Mouse (Mus musculus): ENCODE measurements around the gene Pappa2.

GRCm38 (mm10) chr1:158713301-158714095 is 266.8 kb downstream of the Pappa2 start:
- TF ChIP-seq POLR2A (IDR thresholded peaks at IDR 0.05; ENCODE audit: low read depth, low read length) = no peak
- no peak for TF ChIP-seq CTCF (IDR thresholded peaks at IDR 0.05; ENCODE audit: borderline replicate concordance, insufficient read depth, low read length)

Measured in embryonic fibroblast, embryonic 13.5 days (primary cell).